Mouse (Mus musculus): ENCODE data around the gene Crtc3. TPM values are rescaled to one million over a fixed set of nuclear protein-coding genes. Genes with fewer than 3 reads are reported as not detected.

The Crtc3 gene
- polyA plus RNA-seq, 1 experiment from 2014 or later: 20.1 TPM

- no peak overlapping the region for H3K9ac ChIP-seq (replicated peaks; ENCODE audit: low read depth, low read length)
- WGBS: 50% methylated on average over 6 of the region's 6 CpGs
Measured at GRCm38 (mm10) chr7:80583981-80584380, 104.7 kb downstream of the Crtc3 start.

GRCm38 (mm10) chr7:80582821-80583451, 105.7 kb downstream of the Crtc3 start:
- no peaks in the 10 kb centered on the region for H3K36me3 ChIP-seq (ENCODE audit: control insufficient read depth, insufficient read depth)
- peaks cover 2% of the 10 kb centered on the region; the same call in 1 of the 2 replicates for H3K4me1 ChIP-seq (replicated peaks; ENCODE audit: control insufficient read depth, insufficient read depth, low read length)
- WGBS: 72% methylated on average over 20 of the region's 20 CpGs
- H3K27me3 ChIP-seq (replicated peaks; ENCODE audit: control insufficient read depth, insufficient read depth, low read length): no peaks in the 10 kb centered on the region
- H3K27ac ChIP-seq (ENCODE audit: low read length): no peak overlapping the region
- no peaks in the 10 kb centered on the region for H3K9me3 ChIP-seq (ENCODE audit: control insufficient read depth, low read length)
- H3K4me3 ChIP-seq (replicated peaks; ENCODE audit: low read length): no peak overlapping the region
- no peak overlapping the region for H3K9ac ChIP-seq (replicated peaks; ENCODE audit: low read depth, low read length)
- no peak for ATAC-seq
- no peak overlapping the region for H3K4me2 ChIP-seq (ENCODE audit: low read length)

More at GRCm38 (mm10) chr7:80583981-80584380, 104.7 kb downstream of the Crtc3 start:
- no peak overlapping the region for H3K27ac ChIP-seq (ENCODE audit: low read length)
- peak; percentile 81 for ATAC-seq
- no peak overlapping the region for H3K4me3 ChIP-seq (replicated peaks; ENCODE audit: low read length)
- H3K9me3 ChIP-seq (ENCODE audit: control insufficient read depth, low read length): no peaks in the 10 kb centered on the region
- no peak overlapping the region for H3K4me2 ChIP-seq (ENCODE audit: low read length)
- peaks cover 2% of the 10 kb centered on the region; the same call in 1 of the 2 replicates for H3K4me1 ChIP-seq (replicated peaks; ENCODE audit: control insufficient read depth, insufficient read depth, low read length)
- no peaks in the 10 kb centered on the region for H3K27me3 ChIP-seq (replicated peaks; ENCODE audit: control insufficient read depth, insufficient read depth, low read length)
- H3K36me3 ChIP-seq (ENCODE audit: control insufficient read depth, insufficient read depth): 0 out of 2 replicates have a peak, but pooled peaks cover 4% of the 10 kb centered on the region

GRCm38 (mm10) chr7:80580368-80580767, 108.3 kb downstream of the Crtc3 start:
- Histone ChIP-seq H3K4me1 (replicated peaks; ENCODE audit: control insufficient read depth, insufficient read depth, low read length) (peaks cover 2% of the 10 kb centered on the region; the same call in 1 of the 2 replicates), H3K9me3 (ENCODE audit: control insufficient read depth, low read length) (no peaks in the 10 kb centered on the region), H3K9ac (replicated peaks; ENCODE audit: low read depth, low read length) (no peak overlapping the region), H3K27me3 (replicated peaks; ENCODE audit: control insufficient read depth, insufficient read depth, low read length) (no peaks in the 10 kb centered on the region), H3K4me3 (replicated peaks; ENCODE audit: low read length) (no peak overlapping the region), H3K36me3 (ENCODE audit: control insufficient read depth, insufficient read depth) (no peaks in the 10 kb centered on the region), H3K27ac (ENCODE audit: low read length) (no peak overlapping the region), H3K4me2 (ENCODE audit: low read length) (no peak overlapping the region)
- WGBS: 33% methylated on average over 6 of the region's 6 CpGs
- no peak for ATAC-seq

- Histone ChIP-seq H3K9me3 (ENCODE audit: control insufficient read depth, low read length) (no peaks in the 10 kb centered on the region), H3K9ac (replicated peaks; ENCODE audit: low read depth, low read length) (no peak overlapping the region), H3K27ac (ENCODE audit: low read length) (no peak overlapping the region), H3K36me3 (ENCODE audit: control insufficient read depth, insufficient read depth) (no peaks in the 10 kb centered on the region), H3K4me2 (ENCODE audit: low read length) (no peak overlapping the region), H3K27me3 (replicated peaks; ENCODE audit: control insufficient read depth, insufficient read depth, low read length) (no peaks in the 10 kb centered on the region), H3K4me3 (replicated peaks; ENCODE audit: low read length) (no peak overlapping the region), H3K4me1 (replicated peaks; ENCODE audit: control insufficient read depth, insufficient read depth, low read length) (0 out of 2 replicates have a peak, but pooled peaks cover 2% of the 10 kb centered on the region)
- peak; percentile 47 for ATAC-seq
- 47% methylated on average over 14 of the region's 14 CpGs for WGBS
Measured at GRCm38 (mm10) chr7:80577417-80577980, 111.2 kb downstream of the Crtc3 start.

- ATAC-seq: no peak
- Histone ChIP-seq H3K4me3 (replicated peaks; ENCODE audit: low read length) (no peak overlapping the region), H3K4me1 (replicated peaks; ENCODE audit: control insufficient read depth, insufficient read depth, low read length) (0 out of 2 replicates have a peak, but pooled peaks cover 2% of the 10 kb centered on the region), H3K9ac (replicated peaks; ENCODE audit: low read depth, low read length) (no peak overlapping the region), H3K36me3 (ENCODE audit: control insufficient read depth, insufficient read depth) (no peaks in the 10 kb centered on the region), H3K27me3 (replicated peaks; ENCODE audit: control insufficient read depth, insufficient read depth, low read length) (no peaks in the 10 kb centered on the region), H3K9me3 (ENCODE audit: control insufficient read depth, low read length) (no peaks in the 10 kb centered on the region), H3K4me2 (ENCODE audit: low read length) (no peak overlapping the region), H3K27ac (ENCODE audit: low read length) (no peak overlapping the region)
- WGBS: 65% methylated on average over 3 of the region's 3 CpGs
Measured at GRCm38 (mm10) chr7:80576626-80577025, 112.1 kb downstream of the Crtc3 start.

- no peak for ATAC-seq
- peaks cover 4% of the 10 kb centered on the region; the same call in 1 of the 2 replicates for H3K4me1 ChIP-seq (replicated peaks; ENCODE audit: control insufficient read depth, insufficient read depth, low read length)
- H3K36me3 ChIP-seq (ENCODE audit: control insufficient read depth, insufficient read depth): no peaks in the 10 kb centered on the region
- no peak overlapping the region for H3K4me2 ChIP-seq (ENCODE audit: low read length)
- H3K27me3 ChIP-seq (replicated peaks; ENCODE audit: control insufficient read depth, insufficient read depth, low read length): no peaks in the 10 kb centered on the region
- no peak overlapping the region for H3K27ac ChIP-seq (ENCODE audit: low read length)
- no peak overlapping the region for H3K9ac ChIP-seq (replicated peaks; ENCODE audit: low read depth, low read length)
- H3K4me3 ChIP-seq (replicated peaks; ENCODE audit: low read length): no peak overlapping the region
- no peaks in the 10 kb centered on the region for H3K9me3 ChIP-seq (ENCODE audit: control insufficient read depth, low read length)
- 84% methylated on average over 9 of the region's 9 CpGs for WGBS
Measured at GRCm38 (mm10) chr7:80575750-80576149, 112.9 kb downstream of the Crtc3 start.

- H3K9ac ChIP-seq (replicated peaks; ENCODE audit: low read depth, low read length): no peak overlapping the region
- no peaks in the 10 kb centered on the region for H3K36me3 ChIP-seq (ENCODE audit: control insufficient read depth, insufficient read depth)
- H3K27me3 ChIP-seq (replicated peaks; ENCODE audit: control insufficient read depth, insufficient read depth, low read length): no peaks in the 10 kb centered on the region
- no peak overlapping the region for H3K4me3 ChIP-seq (replicated peaks; ENCODE audit: low read length)
- WGBS: 45% methylated on average over 3 of the region's 3 CpGs
- H3K4me1 ChIP-seq (replicated peaks; ENCODE audit: control insufficient read depth, insufficient read depth, low read length): peaks cover 5% of the 10 kb centered on the region; the same call in 1 of the 2 replicates
- 0 out of 2 replicates have a peak, but pooled peaks have one; percentile 18 for ATAC-seq
- H3K9me3 ChIP-seq (ENCODE audit: control insufficient read depth, low read length): no peaks in the 10 kb centered on the region
- no peak overlapping the region for H3K27ac ChIP-seq (ENCODE audit: low read length)
- H3K4me2 ChIP-seq (ENCODE audit: low read length): no peak overlapping the region
Measured at GRCm38 (mm10) chr7:80573076-80573475, 115.6 kb downstream of the Crtc3 start.

GRCm38 (mm10) chr7:80567982-80568381, 120.7 kb downstream of the Crtc3 start:
- H3K36me3 ChIP-seq (ENCODE audit: control insufficient read depth, insufficient read depth): no peaks in the 10 kb centered on the region
- no peak overlapping the region for H3K4me3 ChIP-seq (replicated peaks; ENCODE audit: low read length)
- no peaks in the 10 kb centered on the region for H3K27me3 ChIP-seq (replicated peaks; ENCODE audit: control insufficient read depth, insufficient read depth, low read length)
- H3K9ac ChIP-seq (replicated peaks; ENCODE audit: low read depth, low read length): no peak overlapping the region
- no peak for ATAC-seq
- WGBS: 80% methylated on average over 8 of the region's 8 CpGs
- H3K4me1 ChIP-seq (replicated peaks; ENCODE audit: control insufficient read depth, insufficient read depth, low read length): peaks cover 3% of the 10 kb centered on the region; the same call in 1 of the 2 replicates
- no peak overlapping the region for H3K4me2 ChIP-seq (ENCODE audit: low read length)
- H3K9me3 ChIP-seq (ENCODE audit: control insufficient read depth, low read length): no peaks in the 10 kb centered on the region
- no peak overlapping the region for H3K27ac ChIP-seq (ENCODE audit: low read length)

GRCm38 (mm10) chr7:80561931-80562330, 126.7 kb downstream of the Crtc3 start:
- Histone ChIP-seq H3K9ac (replicated peaks; ENCODE audit: low read depth, low read length) (no peak overlapping the region), H3K9me3 (ENCODE audit: control insufficient read depth, low read length) (no peaks in the 10 kb centered on the region), H3K4me1 (replicated peaks; ENCODE audit: control insufficient read depth, insufficient read depth, low read length) (no peaks in the 10 kb centered on the region), H3K27me3 (replicated peaks; ENCODE audit: control insufficient read depth, insufficient read depth, low read length) (no peaks in the 10 kb centered on the region), H3K36me3 (ENCODE audit: control insufficient read depth, insufficient read depth) (no peaks in the 10 kb centered on the region), H3K4me3 (replicated peaks; ENCODE audit: low read length) (no peak overlapping the region), H3K4me2 (ENCODE audit: low read length) (no peak overlapping the region), H3K27ac (ENCODE audit: low read length) (no peak overlapping the region)
- WGBS: 74% methylated on average over 5 of the region's 5 CpGs
- no peak for ATAC-seq
